Mouse (Mus musculus): ENCODE measurements around the gene Prkab2. TPM values are rescaled to one million over a fixed set of nuclear protein-coding genes. Genes with fewer than 3 reads are reported as not detected.

Gene Prkab2
- total and polyA plus RNA-seq, 3 experiments: 3.3 to 7.0 TPM; not detected in 1

- TF ChIP-seq JUND (IDR thresholded peaks at IDR 0.05; ENCODE audit: low read depth, low read length): no peak
- no peak for TF ChIP-seq CHD1 (IDR thresholded peaks at IDR 0.05; ENCODE audit: low read depth, low read length)
- TF ChIP-seq ZNF384 (IDR thresholded peaks at IDR 0.05; ENCODE audit: low read depth, low read length): peak; percentile 63
- no peak; the same call in 1 of the 2 replicates for TF ChIP-seq ZC3H11A (IDR thresholded peaks at IDR 0.05; ENCODE audit: low read depth, low read length)
- peak; percentile 75 to 94 for TF ChIP-seq POLR2A (IDR thresholded peaks at IDR 0.05; ENCODE audit: control insufficient read depth in 1 of 2, insufficient read depth in 1 of 2, low read depth in 1 of 2, low read length in 2 of 2, poor library complexity in 1 of 2)
Observed at GRCm38 (mm10) chr3:97657655-97658411, at the start of gene Prkab2 (continued).

- Histone ChIP-seq H3K9ac (ENCODE audit: control insufficient read depth, low read depth, low read length, poor library complexity, severe bottlenecking) (peak overlapping the region; percentile 84), H3K79me2 (ENCODE audit: control insufficient read depth, insufficient read depth, low read length, poor library complexity) (peaks cover 29% of the 10 kb centered on the region), H3K27ac (ENCODE audit: control insufficient read depth, low read depth, low read length) (peak overlapping the region; percentile 80), H3K36me3 (ENCODE audit: control insufficient read depth in 1 of 2, insufficient read depth in 2 of 2, low read length in 2 of 2) (peaks cover 0 to 14% of the 10 kb centered on the region in 2 experiments; a peak in 3 of 4 replicates), H3K4me3 (ENCODE audit: control insufficient read depth in 1 of 2, insufficient read depth in 1 of 2, low read depth in 2 of 2, low read length in 2 of 2) (peak overlapping the region; percentile 68 to 84), H3K9me3 (replicated peaks; ENCODE audit: insufficient read depth, low read length) (no peaks in the 10 kb centered on the region), H3K4me1 (ENCODE audit: control insufficient read depth in 1 of 2, insufficient read depth in 2 of 2, low read length in 2 of 2) (peaks cover 4 to 11% of the 10 kb centered on the region in 2 experiments), H3K27me3 (ENCODE audit: control insufficient read depth in 1 of 2, insufficient read depth in 2 of 2, low read length in 2 of 2) (no peaks in the 10 kb centered on the region)
- DNase-seq (ENCODE audit: low read depth, low spot score): peak; percentile 93
- TF ChIP-seq ZMIZ1 (IDR thresholded peaks at IDR 0.05; ENCODE audit: low read depth, low read length): no peak
- TF ChIP-seq TCF12 (IDR thresholded peaks at IDR 0.05; ENCODE audit: low read depth, low read length): no peak
- peak; percentile 95 for TF ChIP-seq MAX (IDR thresholded peaks at IDR 0.05; ENCODE audit: low read length)
- TF ChIP-seq MXI1 (IDR thresholded peaks at IDR 0.05; ENCODE audit: low read depth, low read length): peak; percentile 96
- no peak for TF ChIP-seq GATA1 (IDR thresholded peaks at IDR 0.05; ENCODE audit: low read depth, low read length)
- no peak for TF ChIP-seq CHD2 (IDR thresholded peaks at IDR 0.05; ENCODE audit: low read length)
- peak; percentile 88 for TF ChIP-seq ZNF384 (IDR thresholded peaks at IDR 0.05; ENCODE audit: low read depth, low read length)
- no peak for TF ChIP-seq POLR2A (IDR thresholded peaks at IDR 0.05; ENCODE audit: control insufficient read depth in 1 of 2, insufficient read depth in 1 of 2, low read depth in 1 of 2, low read length in 2 of 2, poor library complexity in 1 of 2)
- no peak for TF ChIP-seq TAL1 (IDR thresholded peaks at IDR 0.05; ENCODE audit: low read length)
- TF ChIP-seq RCOR1 (IDR thresholded peaks at IDR 0.05; ENCODE audit: low read depth, low read length): 0 out of 2 replicates have a peak, but pooled peaks have one; percentile 30
- TF ChIP-seq SMC3 (IDR thresholded peaks at IDR 0.05; ENCODE audit: low read depth, low read length): peak; percentile 54
- no peak for TF ChIP-seq POLR2AphosphoS2 (IDR thresholded peaks at IDR 0.05; ENCODE audit: low read length)
- peak; percentile 66 to 88 (median 83) for TF ChIP-seq CTCF (IDR thresholded peaks at IDR 0.05 in 2 of 3, conservative IDR thresholded peaks at IDR 0.05 in 1 of 3; ENCODE audit: control insufficient read depth in 1 of 3, insufficient read depth in 1 of 3, low read depth in 2 of 3, low read length in 3 of 3, poor library complexity in 1 of 3, severe bottlenecking in 1 of 3)
- no peak for TF ChIP-seq ELF1 (IDR thresholded peaks at IDR 0.05; ENCODE audit: low read depth, low read length)
- peak; percentile 47; the same call in 1 of the 2 replicates for TF ChIP-seq ETS1 (IDR thresholded peaks at IDR 0.05; ENCODE audit: low read depth, low read length)
- TF ChIP-seq MEF2A (IDR thresholded peaks at IDR 0.05; ENCODE audit: extremely low read depth, insufficient replicate concordance, low read depth, low read length, poor library complexity, severe bottlenecking): no peak
- peak; percentile 99 for TF ChIP-seq MYC (IDR thresholded peaks at IDR 0.05; ENCODE audit: low read depth, low read length)
- TF ChIP-seq JUND (IDR thresholded peaks at IDR 0.05; ENCODE audit: low read depth, low read length): 0 out of 2 replicates have a peak, but pooled peaks have one; percentile 4
- no peak for TF ChIP-seq MAFK (IDR thresholded peaks at IDR 0.05; ENCODE audit: borderline replicate concordance, low read depth, low read length)
- peak; percentile 81 for TF ChIP-seq UBTF (IDR thresholded peaks at IDR 0.05; ENCODE audit: borderline replicate concordance, insufficient read depth, low read depth, low read length)
- TF ChIP-seq ZC3H11A (IDR thresholded peaks at IDR 0.05; ENCODE audit: low read depth, low read length): no peak
- TF ChIP-seq USF1 (IDR thresholded peaks at IDR 0.05; ENCODE audit: low read depth, low read length): 0 out of 2 replicates have a peak, but pooled peaks have one; percentile 22
- TF ChIP-seq HCFC1 (IDR thresholded peaks at IDR 0.05; ENCODE audit: low read depth, low read length): peak; percentile 41; the same call in 1 of the 2 replicates
- TF ChIP-seq EP300 (IDR thresholded peaks at IDR 0.05; ENCODE audit: low read depth in 1 of 2, low read length in 2 of 2): no peak; a peak in 1 of 4 replicates
- TF ChIP-seq GABPA (IDR thresholded peaks at IDR 0.05; ENCODE audit: low read depth, low read length): no peak
- peak; percentile 86; the same call in 1 of the 2 replicates for TF ChIP-seq SIN3A (IDR thresholded peaks at IDR 0.05; ENCODE audit: low read length)
- TF ChIP-seq MYB (IDR thresholded peaks at IDR 0.05; ENCODE audit: low read depth, low read length): no peak
- TF ChIP-seq MAZ (IDR thresholded peaks at IDR 0.05; ENCODE audit: low read depth, low read length): 0 out of 2 replicates have a peak, but pooled peaks have one; percentile 32
- no peak for TF ChIP-seq RAD21 (IDR thresholded peaks at IDR 0.05; ENCODE audit: low read depth, low read length)
- TF ChIP-seq E2F4 (IDR thresholded peaks at IDR 0.05; ENCODE audit: borderline replicate concordance, low read depth, low read length): no peak
Observed at GRCm38 (mm10) chr3:97609201-97609844, 48.7 kb upstream of the Prkab2 start.

All from MEL (cell line).